Mouse (Mus musculus) forebrain, embryonic 10.5 days (tissue): Measurements from ENCODE around the gene Doc2a. TPM values are rescaled to one million over a fixed set of nuclear protein-coding genes. Genes with fewer than 3 reads are reported as not detected.
A peak's percentile ranks its signal among the peaks of the same experiment; 100 is the strongest.

Experiments used
- DNase-seq: peaks from one replicate; pipeline ENCODE4 v3.0.0-alpha.2; 2017; ENCODE audit warnings: low spot score; ENCODE audit errors: extremely low spot score
- H3K27ac ChIP-seq: fragments of 300-500 bp; sonication (generic); 2 replicates; pipeline ENCODE4 v1.5.1; 2016; ENCODE audit warnings: mild to moderate bottlenecking
- H3K27me3 ChIP-seq: fragments of 300-500 bp; sonication (generic); 2 replicates; pipeline ENCODE4 v1.6.1; 2016; ENCODE audit warnings: mild to moderate bottlenecking; ENCODE audit not compliant: poor library complexity, severe bottlenecking
- H3K36me3 ChIP-seq: fragments of 300-500 bp; sonication (generic); replicated peaks from 2 replicates; pipeline ENCODE4 v1.6.1; 2016; ENCODE audit warnings: mild to moderate bottlenecking, moderate library complexity
- H3K4me1 ChIP-seq: fragments of 300-500 bp; sonication (generic); 2 replicates; pipeline ENCODE4 v1.6.1; 2016
- H3K4me3 ChIP-seq: fragments of 300-500 bp; sonication (generic); 2 replicates; pipeline ENCODE4 v1.5.1; 2016; ENCODE audit warnings: mild to moderate bottlenecking, moderate library complexity
- H3K9me3 ChIP-seq: fragments of 300-500 bp; sonication (generic); 2 replicates; pipeline ENCODE4 v1.6.1; 2016; ENCODE audit warnings: mild to moderate bottlenecking, moderate library complexity
- WGBS: fragments of 180-500 bp; shearing (Covaris S2); methylation state at CpG from one replicate; pipeline ENCODE4 v1.1.7; 2016; 5-methylcytosine and 5-hydroxymethylcytosine counted together
- polyA plus RNA-seq: library from polyadenylated mRNA; unstranded; fragments of >200 nt; fragmentation: Nextera tagmentation; extraction: Ambion mirVana; gene quantifications from 2 replicates; pipeline ENCODE4 v1.2.1, GENCODE M21; 2016

Doc2a gene
- polyA plus RNA-seq, 1 experiment from 2014 or later, result 9.8 TPM

DNA sequence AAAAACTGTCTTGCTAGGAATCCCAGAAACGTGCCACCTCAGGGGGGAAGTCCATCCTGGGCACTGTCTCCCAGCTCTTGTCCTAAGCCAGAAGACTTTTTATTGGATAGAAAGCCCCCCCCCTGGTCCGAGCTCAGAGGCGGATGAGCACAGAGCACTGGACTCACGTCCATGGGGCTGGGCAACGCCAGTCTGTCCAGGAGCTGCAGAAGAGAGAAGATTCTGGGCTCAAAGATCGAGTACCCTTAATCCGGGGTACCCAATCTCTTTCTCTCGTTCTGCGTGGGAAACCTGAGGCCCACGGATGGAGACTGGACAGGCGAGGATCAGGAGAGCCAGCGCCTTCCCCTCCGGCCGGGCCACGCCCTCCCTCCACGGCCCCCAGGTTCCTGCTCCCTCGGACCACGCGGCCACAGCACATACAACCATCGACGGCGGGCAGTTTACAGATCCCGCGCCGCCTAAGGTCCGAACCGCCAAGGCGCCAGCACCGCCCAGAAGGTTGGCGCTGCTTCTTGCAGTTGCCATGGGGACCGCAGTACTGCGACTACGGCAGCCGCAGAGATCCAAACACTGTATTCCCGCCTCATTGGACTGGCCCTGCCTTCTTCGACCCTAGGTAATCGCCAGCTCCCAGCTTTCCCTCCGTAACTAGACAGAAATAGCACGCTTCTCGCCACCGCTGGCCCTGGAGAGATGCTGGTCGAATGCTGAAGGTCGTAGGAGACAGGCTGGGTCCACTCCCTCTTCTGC, 38.3 kb upstream of the Doc2a start:
- peaks cover 40% of the 10 kb centered on the region for H3K36me3 ChIP-seq
- peak overlapping the region; percentile 79 for H3K4me3 ChIP-seq
- peak overlapping the region; percentile 97 for H3K27ac ChIP-seq
- peaks cover 34% of the 10 kb centered on the region for H3K4me1 ChIP-seq
- peaks cover 13% of the 10 kb centered on the region; the same call in 1 of the 2 replicates for H3K27me3 ChIP-seq
- DNase-seq, result peak; percentile 88
- no peaks in the 10 kb centered on the region for H3K9me3 ChIP-seq
- under 1% methylated on average over 43 of the region's 43 CpGs for WGBS

DNA sequence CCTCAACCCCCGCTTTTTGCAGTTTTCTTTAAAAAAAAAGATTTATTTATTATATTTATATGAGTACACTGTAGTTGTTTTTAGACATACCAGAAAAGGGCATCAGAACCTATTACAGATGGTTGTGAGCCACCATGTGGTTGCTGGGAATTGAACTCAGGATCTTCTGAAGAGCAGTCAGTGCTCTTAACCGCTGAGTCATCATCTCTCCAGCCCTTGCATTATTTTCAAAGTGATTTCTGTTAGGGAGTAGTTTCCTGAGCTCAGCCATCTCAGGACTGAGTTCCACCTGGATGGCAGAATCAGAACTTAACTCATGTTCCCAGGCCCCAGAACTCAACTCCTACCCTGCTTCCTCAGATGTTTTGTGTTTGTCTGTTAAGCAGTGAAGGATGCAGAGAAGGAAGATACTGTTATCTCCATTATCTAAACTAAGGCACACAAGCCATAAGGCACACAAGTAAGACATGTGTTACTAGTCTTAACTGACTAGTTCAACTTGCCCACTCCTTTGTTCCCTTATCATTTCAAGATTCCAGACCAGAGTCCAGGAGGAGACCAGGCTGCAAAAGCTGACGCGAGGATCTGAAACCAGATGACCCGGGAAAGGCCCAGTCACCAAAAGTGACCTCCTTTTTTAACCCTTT, 37.4 kb upstream of the Doc2a start:
- H3K4me3 ChIP-seq, result peak overlapping the region; percentile 79
- peak overlapping the region; percentile 97 for H3K27ac ChIP-seq
- 67% methylated on average over 5 of the region's 5 CpGs for WGBS
- peaks cover 17% of the 10 kb centered on the region; the same call in 1 of the 2 replicates for H3K27me3 ChIP-seq
- no peak for DNase-seq
- peaks cover 37% of the 10 kb centered on the region for H3K4me1 ChIP-seq
- H3K9me3 ChIP-seq, result no peaks in the 10 kb centered on the region
- H3K36me3 ChIP-seq, result peaks cover 31% of the 10 kb centered on the region

DNA sequence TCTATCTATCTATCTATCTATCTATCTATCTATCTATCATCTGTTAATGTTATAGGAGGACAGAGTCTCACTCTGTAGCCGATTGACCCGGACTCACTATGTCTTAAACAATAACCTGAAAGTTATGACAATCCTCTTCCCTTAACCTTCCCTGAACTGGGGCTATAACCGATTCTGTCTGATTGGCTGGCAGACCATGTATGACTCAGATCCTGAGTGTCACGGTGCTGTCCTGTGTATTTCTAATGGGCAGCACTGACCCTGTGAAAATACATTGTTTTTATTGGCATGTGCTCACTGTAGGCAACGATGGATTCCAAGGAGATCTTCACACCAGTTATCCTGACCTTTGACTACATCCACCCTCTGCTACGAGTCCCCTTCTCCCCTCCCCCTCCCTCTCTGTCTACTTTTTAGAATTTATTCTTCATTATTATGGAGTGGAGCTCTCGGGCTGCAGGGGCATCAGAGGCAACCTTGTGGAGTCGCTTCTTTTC, 31.4 kb upstream of the Doc2a start:
- DNase-seq, result no peak
- no peak overlapping the region for H3K4me3 ChIP-seq
- no peaks in the 10 kb centered on the region for H3K9me3 ChIP-seq
- H3K4me1 ChIP-seq, result peaks cover 9% of the 10 kb centered on the region
- 77% methylated on average over 8 of the region's 8 CpGs for WGBS
- H3K27ac ChIP-seq, result no peak overlapping the region
- no peaks in the 10 kb centered on the region for H3K36me3 ChIP-seq
- peaks cover 17% of the 10 kb centered on the region; the same call in 1 of the 2 replicates for H3K27me3 ChIP-seq

DNA sequence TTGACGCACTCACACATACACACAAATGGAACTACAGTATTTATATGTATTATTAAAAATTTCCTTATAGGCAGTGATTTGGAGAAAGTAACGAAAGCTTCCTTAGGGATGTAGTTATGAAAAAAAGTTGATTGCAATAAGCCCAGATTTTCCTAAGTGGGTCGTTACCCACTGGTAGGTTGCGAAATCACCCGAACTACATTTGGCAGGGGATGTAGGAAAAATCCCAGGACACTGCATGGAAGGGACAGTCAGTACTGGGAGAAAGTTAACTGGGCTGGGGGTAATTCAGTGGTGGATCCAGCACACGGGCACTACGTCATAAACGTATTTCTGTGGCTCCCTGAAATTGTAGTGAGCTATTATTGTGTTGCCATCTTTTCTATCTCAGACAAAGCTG, 30.7 kb upstream of the Doc2a start:
- Histone ChIP-seq H3K4me3 (no peak overlapping the region), H3K9me3 (no peaks in the 10 kb centered on the region), H3K36me3 (no peaks in the 10 kb centered on the region), H3K27me3 (peaks cover 17% of the 10 kb centered on the region; the same call in 1 of the 2 replicates), H3K4me1 (peaks cover 9% of the 10 kb centered on the region), H3K27ac (no peak overlapping the region)
- DNase-seq, result no peak
- 93% methylated on average over 8 of the region's 8 CpGs for WGBS

DNA sequence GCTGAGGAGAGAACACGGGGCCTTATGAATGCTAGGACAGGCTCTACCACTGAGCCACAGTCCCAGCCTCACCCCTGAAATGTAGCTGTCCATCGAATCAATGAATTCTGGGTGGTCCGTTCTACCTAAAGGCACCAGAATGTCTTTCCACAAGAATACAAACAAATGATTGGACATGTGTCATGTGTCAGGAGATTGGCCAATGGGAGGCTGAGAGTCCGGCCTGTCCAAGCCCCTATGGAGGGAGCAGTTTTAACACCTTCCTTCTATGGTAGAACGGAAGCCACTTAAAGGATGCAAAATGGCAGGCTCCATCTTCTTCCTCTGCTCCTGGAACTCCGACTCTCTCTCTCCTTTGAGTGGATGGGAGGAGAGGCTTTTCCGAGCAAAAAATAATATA, 29.6 kb upstream of the Doc2a start:
- H3K9me3 ChIP-seq, result no peaks in the 10 kb centered on the region
- peaks cover 12% of the 10 kb centered on the region for H3K4me1 ChIP-seq
- no peak for DNase-seq
- no peaks in the 10 kb centered on the region for H3K36me3 ChIP-seq
- WGBS, result 89% methylated on average over 7 of the region's 7 CpGs
- no peak overlapping the region for H3K27ac ChIP-seq
- no peak overlapping the region for H3K4me3 ChIP-seq
- peaks cover 19% of the 10 kb centered on the region for H3K27me3 ChIP-seq

DNA sequence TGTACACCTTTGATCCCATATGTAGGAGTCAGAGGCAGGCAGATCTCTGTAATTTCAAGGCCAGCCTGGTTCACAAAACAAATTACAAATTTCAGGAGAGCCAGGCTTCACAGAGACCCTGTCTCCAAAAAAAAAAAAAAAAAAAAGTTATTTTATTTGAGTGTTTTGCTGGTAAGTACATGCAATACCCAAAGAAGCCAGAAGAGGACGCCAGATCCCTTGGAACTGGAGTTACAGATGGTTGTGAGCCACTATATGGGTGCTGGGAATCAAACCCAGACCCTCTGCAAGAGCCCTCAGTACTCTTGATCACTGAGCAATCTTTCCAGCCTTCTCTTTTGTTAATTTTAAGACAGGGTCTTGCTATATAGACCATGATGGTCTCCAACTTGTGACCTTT, 28.4 kb upstream of the Doc2a start:
- peaks cover 23% of the 10 kb centered on the region for H3K27me3 ChIP-seq
- H3K4me1 ChIP-seq, result peaks cover 23% of the 10 kb centered on the region
- H3K9me3 ChIP-seq, result no peaks in the 10 kb centered on the region
- WGBS, result 37% methylated on average over 1 of the region's 1 CpGs
- H3K36me3 ChIP-seq, result no peaks in the 10 kb centered on the region
- no peak overlapping the region for H3K27ac ChIP-seq
- H3K4me3 ChIP-seq, result no peak overlapping the region
- DNase-seq, result no peak

DNA sequence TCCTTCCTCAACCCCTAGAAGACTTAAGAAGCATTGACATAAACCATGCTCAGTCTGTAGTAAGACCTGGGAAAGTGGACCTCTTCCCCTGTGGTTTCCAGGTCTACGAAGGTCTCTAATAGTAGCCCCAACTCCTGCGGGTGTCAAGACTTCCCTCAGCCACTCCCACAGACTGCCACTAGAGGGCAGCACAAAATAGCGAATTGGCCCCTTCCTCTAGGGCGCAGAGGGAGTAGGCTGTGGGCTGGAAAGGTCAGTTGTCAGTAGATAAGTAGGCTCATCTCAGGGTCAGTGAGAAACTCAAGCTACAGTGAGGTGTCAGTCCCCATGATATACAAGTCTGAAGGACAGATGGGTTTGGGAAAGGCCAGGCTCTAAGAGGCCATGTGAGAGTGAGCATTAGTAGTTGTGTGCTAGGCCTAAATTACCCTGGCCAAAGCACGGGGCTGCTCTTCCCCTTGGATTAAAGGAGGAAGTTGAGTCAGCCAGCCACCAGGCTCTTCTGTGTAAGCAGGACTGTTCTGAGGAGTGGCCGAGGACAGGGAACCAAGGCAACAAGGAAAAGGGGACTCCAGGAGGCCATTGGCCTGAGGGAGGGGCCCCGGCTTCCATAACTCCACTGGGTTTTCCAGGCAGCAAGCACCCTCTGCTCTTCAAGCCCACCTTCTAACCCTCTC, 25.2 kb upstream of the Doc2a start:
- no peaks in the 10 kb centered on the region for H3K9me3 ChIP-seq
- no peak overlapping the region for H3K27ac ChIP-seq
- peak; percentile 80 for DNase-seq
- peaks cover 37% of the 10 kb centered on the region for H3K27me3 ChIP-seq
- whole genome bisulfite sequencing, result 23% methylated on average over 7 of the region's 7 CpGs
- peaks cover 24% of the 10 kb centered on the region for H3K4me1 ChIP-seq
- H3K36me3 ChIP-seq, result no peaks in the 10 kb centered on the region
- H3K4me3 ChIP-seq, result no peak overlapping the region

DNA sequence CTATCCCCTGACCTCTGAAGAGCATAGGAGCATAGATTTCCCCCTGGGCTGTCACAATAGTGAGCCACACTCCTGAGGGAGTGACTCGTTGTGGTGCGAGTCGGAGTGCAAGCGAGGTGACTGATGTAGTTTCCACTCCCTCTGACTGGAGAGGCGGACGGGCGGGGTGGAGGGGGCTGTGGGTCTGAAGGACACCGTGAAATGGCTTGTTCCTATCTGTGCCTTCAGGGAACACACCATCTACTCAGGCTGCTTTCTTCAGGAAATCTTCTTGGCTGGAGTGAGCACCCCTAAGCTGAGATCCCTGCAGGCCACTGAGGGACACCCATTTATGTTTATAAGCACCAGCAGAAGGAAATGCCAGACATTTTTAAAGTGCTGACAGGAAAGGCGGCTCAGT, 24.5 kb upstream of the Doc2a start:
- Histone ChIP-seq H3K4me1 (peaks cover 24% of the 10 kb centered on the region), H3K27ac (peak overlapping the region; percentile 84), H3K36me3 (no peaks in the 10 kb centered on the region), H3K9me3 (no peaks in the 10 kb centered on the region), H3K4me3 (peak overlapping the region; percentile 63), H3K27me3 (peaks cover 42% of the 10 kb centered on the region)
- DNase-seq, result no peak
- WGBS, result 9% methylated on average over 9 of the region's 9 CpGs

DNA sequence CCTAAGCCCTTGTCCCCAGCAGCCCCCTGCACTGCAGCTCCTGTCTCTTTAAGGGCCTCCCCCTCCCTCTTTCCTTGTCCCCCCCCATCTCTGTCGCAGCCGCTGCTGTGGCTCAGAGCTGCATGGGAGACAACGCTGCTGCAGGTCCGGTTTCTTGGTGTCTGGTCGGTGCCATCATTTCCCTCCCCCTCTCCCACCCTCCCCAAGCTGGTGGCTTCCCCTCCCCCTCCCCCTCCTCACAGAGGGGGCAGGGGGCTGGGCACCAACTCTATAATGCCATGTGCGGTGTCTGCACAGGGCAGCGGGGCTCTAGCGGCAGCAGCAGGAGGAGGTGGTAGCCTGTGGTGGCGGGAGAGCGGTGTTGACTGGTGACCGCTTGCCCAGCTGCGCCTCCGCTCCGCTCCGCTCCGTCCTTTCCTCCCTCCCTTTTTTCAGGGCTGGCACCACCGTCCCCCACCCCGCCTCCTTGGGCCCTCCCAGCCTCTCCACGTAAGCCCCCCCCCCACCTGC, 24.0 kb upstream of the Doc2a start:
- Histone ChIP-seq H3K27ac (peak overlapping the region; percentile 84), H3K4me1 (peaks cover 24% of the 10 kb centered on the region), H3K4me3 (peak overlapping the region; percentile 63), H3K27me3 (peaks cover 43% of the 10 kb centered on the region), H3K36me3 (no peaks in the 10 kb centered on the region), H3K9me3 (no peaks in the 10 kb centered on the region)
- peak; percentile 40 for DNase-seq
- under 1% methylated on average over 18 of the region's 19 CpGs for WGBS

DNA sequence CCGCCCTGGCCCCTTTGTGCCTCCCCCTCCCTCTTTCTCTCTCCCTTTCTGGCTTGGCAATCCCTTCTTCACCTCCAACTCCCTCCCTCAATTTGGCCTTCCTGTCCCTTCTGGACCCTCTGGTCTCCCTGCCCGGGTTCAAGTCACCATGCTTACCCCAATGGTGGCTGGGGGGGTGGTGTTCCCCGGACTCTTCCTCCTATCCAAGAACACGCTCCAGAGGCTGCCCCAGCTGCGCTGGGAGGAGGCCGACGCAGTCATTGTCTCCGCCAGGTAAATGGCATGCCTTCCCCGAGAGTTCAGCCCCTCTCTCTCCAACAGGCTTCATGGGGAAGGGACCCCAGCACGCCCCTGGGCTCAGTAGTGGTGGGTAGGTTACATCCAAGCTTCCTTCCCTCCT, 23.3 kb upstream of the Doc2a start:
- Histone ChIP-seq H3K4me3 (peak overlapping the region; percentile 63), H3K36me3 (no peaks in the 10 kb centered on the region), H3K27me3 (peaks cover 43% of the 10 kb centered on the region), H3K9me3 (no peaks in the 10 kb centered on the region), H3K4me1 (peaks cover 24% of the 10 kb centered on the region), H3K27ac (peak overlapping the region; percentile 84)
- no peak for DNase-seq
- WGBS, result 7% methylated on average over 10 of the region's 10 CpGs

DNA sequence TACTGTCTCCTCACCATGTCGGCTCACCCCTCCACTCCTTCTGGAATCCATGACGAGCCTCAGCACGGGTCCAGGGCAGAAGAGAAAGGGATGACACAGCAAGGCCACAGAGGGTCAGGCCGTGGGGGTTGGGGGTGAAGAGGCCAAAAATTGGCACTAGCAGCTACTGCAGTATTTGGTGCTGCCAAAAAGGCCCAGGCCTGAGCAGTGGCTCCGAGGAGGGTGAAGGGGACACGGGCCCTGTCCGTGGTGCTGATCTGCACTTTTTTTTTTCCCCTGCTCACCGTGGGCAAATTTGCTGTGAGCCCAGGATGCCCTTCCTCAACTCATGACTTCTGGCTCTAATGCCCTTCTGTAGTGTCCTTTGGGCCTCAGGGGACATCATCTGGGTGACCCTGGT, 21.8 kb upstream of the Doc2a start:
- H3K4me3 ChIP-seq, result no peak overlapping the region
- H3K27me3 ChIP-seq, result peaks cover 55% of the 10 kb centered on the region
- no peaks in the 10 kb centered on the region for H3K9me3 ChIP-seq
- 25% methylated on average over 8 of the region's 8 CpGs for WGBS
- peaks cover 35% of the 10 kb centered on the region for H3K4me1 ChIP-seq
- H3K36me3 ChIP-seq, result no peaks in the 10 kb centered on the region
- H3K27ac ChIP-seq, result no peak overlapping the region
- DNase-seq, result peak; percentile 29

DNA sequence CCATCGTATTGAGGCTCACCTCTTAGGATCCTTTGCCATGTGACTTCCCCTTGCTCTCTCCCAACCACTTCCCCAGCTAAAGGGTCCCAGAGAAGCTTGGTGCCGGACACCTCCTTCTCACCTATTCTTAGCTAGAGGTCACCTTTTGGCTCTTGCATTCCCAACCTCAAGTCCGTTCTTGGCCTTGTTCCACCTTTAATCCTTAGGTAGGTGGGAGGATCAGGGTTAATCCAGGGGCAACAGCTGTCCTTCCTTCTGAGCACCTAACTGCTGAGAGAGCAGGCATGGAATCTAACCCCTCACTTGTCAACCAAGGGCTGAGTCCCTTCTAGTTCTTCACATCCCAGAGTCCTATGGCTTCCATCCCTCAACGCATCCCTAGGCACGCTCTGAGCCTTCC, 21.3 kb upstream of the Doc2a start:
- H3K27ac ChIP-seq, result no peak overlapping the region
- H3K9me3 ChIP-seq, result no peaks in the 10 kb centered on the region
- no peaks in the 10 kb centered on the region for H3K36me3 ChIP-seq
- no peak for DNase-seq
- H3K27me3 ChIP-seq, result peaks cover 60% of the 10 kb centered on the region
- no peak overlapping the region for H3K4me3 ChIP-seq
- 83% methylated on average over 5 of the region's 5 CpGs for WGBS
- H3K4me1 ChIP-seq, result peaks cover 37% of the 10 kb centered on the region
